ENCODE assay signal across 10 mouse cellular contexts in the genomic region with DNA sequence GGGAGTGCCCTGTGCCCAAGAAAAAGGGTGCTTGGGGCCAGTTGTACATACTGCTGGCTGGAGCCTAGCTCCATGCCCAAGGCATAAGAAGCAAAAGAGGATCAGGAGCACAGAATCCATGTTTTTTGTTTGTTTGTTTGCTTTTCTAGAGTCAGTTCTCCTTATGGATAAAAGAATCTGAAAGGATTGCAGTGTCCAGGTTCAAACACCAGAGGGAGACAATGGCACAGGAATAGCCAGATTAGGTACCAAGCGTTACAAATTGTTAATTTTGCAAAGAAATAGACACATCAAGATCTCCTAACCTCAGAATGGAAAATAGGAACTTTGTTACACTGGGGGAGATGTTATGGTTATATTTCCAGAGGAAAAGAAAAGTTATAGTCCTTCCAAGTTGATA. TPM values are rescaled to one million over a fixed set of nuclear protein-coding genes. Genes with fewer than 3 reads are reported as not detected.
DNase-seq lines count a peak whose midpoint lies in the region; ATAC-seq and TF ChIP-seq lines count a peak whose summit lies in the region.
"Had no signal": no experiment of that assay in that cellular context is flagged by ENCODE, and none has a peak within 500 bp of the region (broad histone marks: within the 10 kb centered on the region; RNA-seq: fewer than 3 reads in every experiment).

No protein-coding gene starts in this region.

- H3K9me3 ChIP-seq in heart, postnatal 0 days (replicated peaks; ENCODE audit: control insufficient read depth, low read length) = no peaks in the 10 kb centered on the region
- H3K9me3 ChIP-seq in hindbrain, embryonic 16.5 days (ENCODE audit: control insufficient read depth, low read length) = no peaks in the 10 kb centered on the region
- H3K9me3 ChIP-seq in midbrain, postnatal 0 days (ENCODE audit: low read length) = no peaks in the 10 kb centered on the region
- H3K9me3 ChIP-seq: heart, embryonic 13.5 days had no signal

- TF ChIP-seq CTCF in heart, postnatal 0 days (IDR thresholded peaks at IDR 0.05; ENCODE audit: low read depth) = peak; percentile 68
- peak; percentile 91 for TF ChIP-seq CTCF in midbrain, postnatal 0 days (IDR thresholded peaks at IDR 0.05)

- TF ChIP-seq EP300 in heart, postnatal 0 days (IDR thresholded peaks at IDR 0.05; ENCODE audit: low read depth) = no peak

- no peak for ATAC-seq in heart, postnatal 0 days (ENCODE audit: insufficient read depth, low read depth)
- 0 out of 2 replicates have a peak, but pooled peaks have one; percentile 65 for ATAC-seq in hindbrain, embryonic 16.5 days
- no peak for ATAC-seq in midbrain, postnatal 0 days (ENCODE audit: low FRiP score)
- ATAC-seq in monocyte, adult 5-6 weeks (replicated peaks; ENCODE audit: insufficient number of reproducible peaks, low FRiP score, low TSS enrichment, poor library complexity, severe bottlenecking) = no peak

- no peaks in the 10 kb centered on the region for H3K36me3 ChIP-seq in heart, postnatal 0 days (replicated peaks; ENCODE audit: control insufficient read depth, insufficient read depth, low read length)
- H3K36me3 ChIP-seq in hindbrain, embryonic 16.5 days (ENCODE audit: control insufficient read depth, insufficient read depth, low read length) = no peaks in the 10 kb centered on the region
- H3K36me3 ChIP-seq in midbrain, postnatal 0 days (ENCODE audit: insufficient read depth, low read length) = no peaks in the 10 kb centered on the region
- H3K36me3 ChIP-seq: heart, embryonic 13.5 days had no signal

- 6% methylated on average over 1 of the region's 1 CpGs for WGBS in heart, postnatal 0 days
- WGBS in hindbrain, embryonic 16.5 days = 10% methylated on average over 1 of the region's 1 CpGs
- WGBS in midbrain, postnatal 0 days = 0% methylated on average over 1 of the region's 1 CpGs

- H3K4me3 ChIP-seq in heart, postnatal 0 days (ENCODE audit: low read depth, low read length) = no peak overlapping the region
- no peak overlapping the region for H3K4me3 ChIP-seq in hindbrain, embryonic 16.5 days (ENCODE audit: low read length)
- H3K4me3 ChIP-seq in midbrain, postnatal 0 days (ENCODE audit: low read depth, low read length) = no peak overlapping the region
- H3K4me3 ChIP-seq: heart, embryonic 13.5 days; myocyte had no signal

- no peaks in the 10 kb centered on the region for H3K27me3 ChIP-seq in heart, postnatal 0 days (ENCODE audit: control insufficient read depth, insufficient read depth, low read length)
- H3K27me3 ChIP-seq in hindbrain, embryonic 16.5 days (replicated peaks; ENCODE audit: control insufficient read depth, insufficient read depth, low read length) = no peaks in the 10 kb centered on the region
- no peaks in the 10 kb centered on the region for H3K27me3 ChIP-seq in midbrain, postnatal 0 days (ENCODE audit: insufficient read depth, low read length)
- H3K27me3 ChIP-seq: heart, embryonic 13.5 days had no signal

- no peak overlapping the region for H3K27ac ChIP-seq in heart, postnatal 0 days (ENCODE audit: low read depth)
- H3K27ac ChIP-seq in hindbrain, embryonic 16.5 days (ENCODE audit: low read depth, low read length) = no peak overlapping the region
- H3K27ac ChIP-seq in midbrain, postnatal 0 days (ENCODE audit: low read depth, low read length) = no peak overlapping the region
- H3K27ac ChIP-seq: heart, embryonic 13.5 days had no signal

- intact Hi-C loops in heart, postnatal 25 days (cut with DNase I) = loop anchor here (2.0 kb wide), 1 partner anchor 329 kb away; no protein-coding TSS in a partner anchor

- no peak overlapping the region for H3K4me2 ChIP-seq in heart, postnatal 0 days (ENCODE audit: low read depth, low read length)
- H3K4me2 ChIP-seq in hindbrain, embryonic 16.5 days (ENCODE audit: low read length) = no peak overlapping the region
- no peak overlapping the region for H3K4me2 ChIP-seq in midbrain, postnatal 0 days (ENCODE audit: low read depth, low read length, poor library complexity, severe bottlenecking)
- H3K4me2 ChIP-seq: heart, embryonic 13.5 days had no signal

- H3K9ac ChIP-seq in heart, postnatal 0 days (replicated peaks; ENCODE audit: low read depth, low read length) = no peak overlapping the region
- no peak overlapping the region for H3K9ac ChIP-seq in hindbrain, embryonic 16.5 days (ENCODE audit: low read depth, low read length)
- H3K9ac ChIP-seq in midbrain, postnatal 0 days (replicated peaks; ENCODE audit: low read length, poor library complexity, severe bottlenecking) = no peak overlapping the region
- H3K9ac ChIP-seq: heart, embryonic 13.5 days had no signal

- H3K4me1 ChIP-seq in heart, postnatal 0 days (ENCODE audit: control insufficient read depth, insufficient read depth) = no peaks in the 10 kb centered on the region
- H3K4me1 ChIP-seq in hindbrain, embryonic 16.5 days (ENCODE audit: control insufficient read depth, insufficient read depth, low read depth, low read length) = no peaks in the 10 kb centered on the region
- no peaks in the 10 kb centered on the region for H3K4me1 ChIP-seq in midbrain, postnatal 0 days (ENCODE audit: insufficient read depth, low read length)
- H3K4me1 ChIP-seq: heart, embryonic 13.5 days had no signal

- DNase-seq in heart, postnatal 0 days (ENCODE audit: low spot score) = no peak
- no peak for DNase-seq in heart, postnatal 25 days (ENCODE audit: low spot score)
- peak; percentile 4 for DNase-seq in thymus, postnatal 0 days (ENCODE audit: low spot score)
- no peak for DNase-seq in thymus, adult 18-20 months
- peak; percentile 69 for DNase-seq in midbrain, postnatal 0 days (ENCODE audit: low spot score)
- no peak for DNase-seq in yolk sac, embryonic 10.5 days (ENCODE audit: low spot score)

RNA-seq across cellular contexts. Expression of a gene that starts 23.7 kb away (rescaled TPM):
- not detected in 2 replicates for total RNA-seq in heart, postnatal 0 days (2014; rRNA removed; ENCODE audit: low replicate concordance)
- polyA plus RNA-seq in heart, postnatal 0 days (2015; fragmentation: Nextera tagmentation; extraction: Ambion mirVana) = not detected in 2 replicates
- not detected for total RNA-seq in heart, postnatal 25 days (2021)
- not detected in 2 replicates for polyA plus RNA-seq in thymus, postnatal 0 days (2015; fragmentation: Nextera tagmentation; extraction: Ambion mirVana)
- not detected in 2 replicates for polyA plus RNA-seq in hindbrain, embryonic 16.5 days (2015; fragmentation: Nextera tagmentation; extraction: Ambion mirVana)
- not detected in 2 replicates for total RNA-seq in midbrain, postnatal 0 days (2014; rRNA removed)
- polyA plus RNA-seq in midbrain, postnatal 0 days (2015; fragmentation: Nextera tagmentation; extraction: Ambion mirVana) = 0.22 TPM in 1 of 2 replicates, not detected in the other
- not detected in 3 replicates for total RNA-seq in monocyte, adult 5-6 weeks (2017)
- polyA plus RNA-seq: heart, embryonic 13.5 days; myocyte had no signal

Comparison
In these comparisons a context has a peak if more than half of its experiments do, and no peak if none do; other contexts are left out.
1. DNase-seq: peak in thymus, postnatal 0 days (single experiment) and midbrain, postnatal 0 days (single experiment); none in heart, postnatal 0 days (single experiment), heart, postnatal 25 days (single experiment), thymus, adult 18-20 months (0 of 2) and yolk sac, embryonic 10.5 days (single experiment).